Mouse (Mus musculus): ENCODE results near the gene Krt35.

Gene Krt35

GRCm38 (mm10) chr11:100066236-100067010 is 29.6 kb downstream of the Krt35 start:
- DNase-seq (ENCODE audit: low read depth, low spot score) = no peak

GRCm38 (mm10) chr11:100058875-100059274 is 37.2 kb downstream of the Krt35 start:
- no peak for DNase-seq (ENCODE audit: low read depth, low spot score)

GRCm38 (mm10) chr11:100055686-100056655 is 40.1 kb downstream of the Krt35 start:
- DNase-seq (ENCODE audit: low read depth, low spot score) = no peak

GRCm38 (mm10) chr11:100050451-100050850 is 45.6 kb downstream of the Krt35 start, which contains the start of gene Krt31:
Gene Krt31, minus strand, starts transcription at chr11:100050551.
- DNase-seq (ENCODE audit: low read depth, low spot score) = no peak

GRCm38 (mm10) chr11:100047193-100047592 is 48.8 kb downstream of the Krt35 start:
- DNase-seq (ENCODE audit: low read depth, low spot score) = no peak

- DNase-seq (ENCODE audit: low read depth, low spot score) = no peak
Observed at GRCm38 (mm10) chr11:100046303-100046866, 49.7 kb downstream of the Krt35 start.

All from brain, embryonic 18.5 days (tissue).